Mouse (Mus musculus): ENCODE data around the gene Ndrg3.
"Not testable (repeated sequence)": the region's sequence is repeated elsewhere in the genome, so short reads cannot be mapped to it uniquely, and the experiment has no call there.

Gene Ndrg3

GRCm38 (mm10) chr2:156998263-156998662 lies 6.4 kb upstream of the Ndrg3 start:
- DNase-seq (ENCODE audit: low read depth), result no peak

GRCm38 (mm10) chr2:156996576-156996975 lies 4.7 kb upstream of the Ndrg3 start:
- peak; percentile 78 for DNase-seq (ENCODE audit: low read depth)

GRCm38 (mm10) chr2:156990727-156991431 lies 977 bp downstream of the Ndrg3 start:
- DNase-seq (ENCODE audit: low read depth), result peak; percentile 42

DNA sequence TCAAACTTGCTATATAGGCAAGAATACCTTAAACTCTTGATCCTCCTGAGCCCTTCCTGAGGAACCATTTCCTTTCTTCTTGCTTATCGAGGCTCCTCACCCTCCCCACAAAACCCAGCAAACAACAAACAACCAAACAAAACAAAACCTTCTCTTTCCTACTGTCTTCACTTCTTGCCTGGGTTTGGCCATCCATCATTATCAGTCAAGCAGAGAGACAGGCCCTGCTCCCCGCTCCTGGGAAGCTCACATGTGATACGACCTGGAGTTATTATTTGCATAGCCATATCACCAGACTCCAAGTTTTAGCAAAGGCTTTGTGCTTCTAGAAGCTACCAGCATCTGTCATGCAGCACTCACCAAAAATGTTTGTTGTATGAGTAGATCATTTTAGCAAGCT lies 4.5 kb downstream of the Ndrg3 start:
- DNase-seq (ENCODE audit: low read depth), result no peak

DNA sequence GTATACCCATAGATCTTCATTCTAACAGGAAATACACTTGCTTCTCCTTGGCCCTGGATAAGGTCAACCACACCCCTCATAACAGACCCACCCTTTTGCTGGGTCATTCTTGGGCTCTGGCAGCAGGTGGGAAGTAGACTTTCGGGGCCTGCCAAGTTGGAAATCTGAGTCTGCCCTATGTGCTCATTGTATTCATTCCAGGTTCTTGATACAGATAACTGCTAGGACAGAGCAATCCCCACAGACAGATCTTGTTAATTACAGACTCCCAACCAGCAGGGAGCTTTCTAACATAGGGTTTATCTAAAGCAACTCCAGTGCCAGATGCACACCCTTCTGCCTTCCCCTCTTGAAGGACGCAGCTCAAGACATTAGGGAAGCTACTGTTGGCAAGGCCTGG lies 9.0 kb downstream of the Ndrg3 start:
- no peak for DNase-seq (ENCODE audit: low read depth)

- DNase-seq (ENCODE audit: low read depth), result no peak
Measured at GRCm38 (mm10) chr2:156981291-156981690, 10.6 kb downstream of the Ndrg3 start.

GRCm38 (mm10) chr2:156980059-156980458 lies 11.8 kb downstream of the Ndrg3 start:
- no peak for DNase-seq (ENCODE audit: low read depth)

- DNase-seq (ENCODE audit: low read depth), result no peak
Measured at GRCm38 (mm10) chr2:156976711-156977110, 15.1 kb downstream of the Ndrg3 start.

DNA sequence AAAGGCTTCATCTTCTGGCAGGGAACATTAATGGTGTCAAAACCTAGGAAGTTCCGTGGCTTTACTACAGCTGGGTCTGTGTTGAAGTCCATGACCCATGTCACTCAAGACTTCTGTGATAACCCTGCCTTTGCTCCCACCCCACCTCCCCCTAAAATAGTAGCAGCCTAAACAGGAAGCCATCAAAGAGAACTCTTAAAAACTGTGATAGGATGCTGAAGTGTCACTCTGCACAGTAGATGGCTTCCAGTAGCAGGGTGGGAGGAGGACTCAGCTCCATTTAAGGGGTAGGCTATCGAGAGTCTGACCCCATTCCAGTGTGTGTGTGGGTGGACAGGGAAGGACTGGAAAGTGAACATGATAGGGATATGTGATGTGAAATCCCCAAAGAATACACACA lies 16.9 kb downstream of the Ndrg3 start:
- peak; percentile 61 for DNase-seq (ENCODE audit: low read depth)

DNA sequence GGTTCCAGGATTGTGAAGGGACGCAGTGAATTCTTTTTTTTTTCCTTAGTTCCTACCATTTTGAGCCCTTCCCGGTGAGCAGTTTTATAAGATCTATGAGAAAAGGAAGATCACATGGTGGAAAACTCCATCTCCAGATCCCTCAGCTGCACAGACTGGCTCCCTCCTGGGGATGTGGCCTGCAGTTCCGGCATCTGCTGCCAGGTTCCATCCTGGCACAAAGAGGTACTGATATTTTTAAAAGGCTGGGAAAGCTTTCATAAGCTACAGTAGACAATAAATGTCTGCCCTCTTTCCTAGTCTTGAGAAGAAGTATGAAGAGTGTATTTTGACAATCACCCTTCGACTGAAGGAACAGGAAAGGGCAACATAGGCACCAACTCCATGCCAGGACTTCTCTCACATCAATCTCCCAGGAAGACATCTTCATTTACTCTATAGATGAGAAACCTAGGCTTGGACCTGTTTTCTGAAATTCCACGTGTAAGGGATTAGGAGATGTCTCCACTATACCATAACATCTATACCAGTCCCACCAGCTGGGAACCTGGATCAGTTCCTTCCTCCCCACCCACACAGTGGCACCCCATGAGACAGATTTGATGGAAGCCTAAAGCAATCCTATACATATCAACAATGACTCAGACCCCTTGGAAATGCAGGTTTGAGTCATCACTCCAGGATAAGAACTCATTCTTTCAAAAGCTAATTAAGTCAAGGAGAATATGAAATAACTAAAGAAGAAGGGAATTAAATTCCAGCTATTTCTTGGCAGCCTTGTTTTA lies 18.3 kb downstream of the Ndrg3 start:
- DNase-seq (ENCODE audit: low read depth), result no peak

- peak; percentile 77 for DNase-seq (ENCODE audit: low read depth)
Measured at GRCm38 (mm10) chr2:156970253-156970652, 21.6 kb downstream of the Ndrg3 start.

- DNase-seq (ENCODE audit: low read depth), result no peak
Measured at GRCm38 (mm10) chr2:156968501-156968900, 23.4 kb downstream of the Ndrg3 start.

DNA sequence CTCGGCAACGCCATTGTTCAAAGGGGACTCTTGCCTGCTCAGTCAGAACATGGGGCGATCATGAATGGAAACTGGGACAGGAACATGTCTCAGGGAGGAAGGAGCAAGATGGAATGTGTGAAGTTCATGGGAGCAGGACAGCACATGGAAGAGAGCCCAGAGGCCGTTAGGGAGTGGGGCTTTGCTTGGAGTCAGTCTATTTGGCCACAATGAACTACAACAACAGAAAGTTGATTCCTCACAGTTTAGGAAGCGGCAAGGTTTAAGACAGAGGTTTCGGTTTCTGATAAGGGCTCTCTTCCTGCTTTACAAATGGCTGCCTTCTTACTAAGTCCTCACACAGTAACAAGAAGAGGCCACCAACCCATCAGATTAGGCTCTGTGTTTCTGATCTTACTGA lies 24.5 kb downstream of the Ndrg3 start:
- DNase-seq (ENCODE audit: low read depth), result peak; percentile 67

DNA sequence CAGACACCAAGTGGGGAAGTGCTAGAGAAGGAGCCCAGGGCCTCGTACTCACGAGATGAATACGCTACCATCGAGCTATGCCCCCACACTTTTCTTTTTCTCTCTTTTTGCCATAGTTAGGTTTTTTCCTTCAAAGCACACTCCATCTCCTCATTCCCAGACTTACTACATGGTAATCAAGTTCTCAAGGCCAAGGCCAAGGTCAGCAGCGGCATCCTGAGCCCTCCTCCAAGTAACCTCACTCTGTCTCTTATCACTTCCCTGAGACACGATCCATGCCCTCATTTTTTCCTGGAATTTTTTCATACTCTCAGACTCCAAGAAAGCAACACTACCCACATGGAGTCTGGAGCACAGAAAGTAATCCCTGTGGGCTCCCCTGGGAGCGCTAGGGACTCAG lies 28.0 kb downstream of the Ndrg3 start:
- DNase-seq (ENCODE audit: low read depth), result no peak

- no peak for DNase-seq (ENCODE audit: low read depth)
Measured at GRCm38 (mm10) chr2:156958496-156959252, 33.2 kb downstream of the Ndrg3 start.

DNA sequence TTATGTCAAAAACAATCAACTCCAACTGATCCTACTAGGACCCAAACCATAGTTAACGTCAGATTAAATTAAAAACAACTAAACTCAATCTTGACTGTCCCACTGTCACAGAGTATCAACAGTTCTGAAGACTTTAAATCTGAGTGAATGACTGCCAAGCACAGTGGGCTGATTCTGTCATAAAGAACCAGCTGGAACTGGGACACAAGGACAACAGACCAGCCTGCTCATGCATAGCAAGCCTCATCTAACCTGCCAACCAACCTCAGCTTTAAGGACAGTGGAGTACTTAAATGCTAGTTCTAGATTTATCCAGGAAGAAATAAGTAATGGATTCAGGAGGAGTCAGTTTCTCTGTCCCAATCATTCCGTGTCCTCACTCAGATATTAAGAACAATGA lies 34.8 kb downstream of the Ndrg3 start:
- no peak for DNase-seq (ENCODE audit: low read depth)

DNA sequence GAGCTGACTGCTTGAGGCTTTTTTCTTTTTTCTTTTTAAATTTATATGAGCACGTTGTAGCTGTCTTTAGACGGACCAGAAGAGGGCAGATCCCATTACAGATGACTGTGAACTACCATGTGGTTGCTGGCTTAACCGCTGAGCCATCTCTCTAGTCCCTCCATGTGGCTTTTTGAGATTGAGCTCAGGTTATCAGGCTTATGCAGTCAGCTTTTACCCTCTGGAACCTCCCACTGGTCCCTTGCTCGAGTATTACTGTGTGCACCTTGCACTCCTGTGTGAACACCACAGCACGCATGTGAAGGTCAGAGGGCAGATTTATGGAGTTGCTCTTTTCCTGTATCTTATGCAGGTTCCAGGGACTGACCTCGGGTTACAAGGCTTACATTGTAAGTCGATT lies 35.5 kb downstream of the Ndrg3 start:
- no peak for DNase-seq (ENCODE audit: low read depth)

GRCm38 (mm10) chr2:156954463-156954862 lies 37.4 kb downstream of the Ndrg3 start:
- no peak for DNase-seq (ENCODE audit: low read depth)

DNA sequence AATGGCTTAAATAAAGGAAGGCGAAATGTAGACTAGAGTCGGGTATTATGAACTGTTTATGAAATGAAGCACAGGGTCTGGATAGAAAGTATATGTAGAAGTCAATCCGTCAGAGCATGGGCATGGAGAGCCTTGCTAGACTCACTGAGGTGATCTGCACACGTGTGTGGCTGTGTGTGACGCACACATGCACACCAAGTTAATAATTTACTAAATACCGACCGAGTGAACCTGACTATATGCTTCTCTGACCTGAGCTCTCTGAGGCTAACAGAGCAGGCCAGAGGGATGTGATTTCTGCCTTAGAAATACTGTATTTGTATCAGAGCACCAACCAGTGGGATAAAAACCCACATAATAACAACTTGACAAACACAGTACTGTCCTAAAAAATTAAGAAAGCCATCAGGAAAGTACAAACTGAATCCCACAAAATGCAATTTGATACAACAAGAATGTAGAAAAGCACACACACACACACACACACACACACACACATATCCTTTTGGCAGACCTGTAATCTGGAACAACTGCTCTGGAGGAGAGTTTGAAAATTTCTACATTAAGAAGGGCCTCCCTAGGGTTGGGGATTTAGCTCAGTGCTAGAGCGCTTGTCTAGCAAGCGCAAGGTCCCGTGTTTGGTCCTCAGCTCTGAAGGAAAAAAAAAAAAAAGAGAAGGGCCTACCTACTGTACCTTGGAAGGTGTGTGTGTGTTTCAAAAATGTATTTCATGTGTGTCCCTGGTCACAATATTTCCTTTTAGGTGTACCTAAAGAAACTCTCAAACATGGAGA lies 40.4 kb downstream of the Ndrg3 start:
- DNase-seq (ENCODE audit: low read depth), result no peak

DNA sequence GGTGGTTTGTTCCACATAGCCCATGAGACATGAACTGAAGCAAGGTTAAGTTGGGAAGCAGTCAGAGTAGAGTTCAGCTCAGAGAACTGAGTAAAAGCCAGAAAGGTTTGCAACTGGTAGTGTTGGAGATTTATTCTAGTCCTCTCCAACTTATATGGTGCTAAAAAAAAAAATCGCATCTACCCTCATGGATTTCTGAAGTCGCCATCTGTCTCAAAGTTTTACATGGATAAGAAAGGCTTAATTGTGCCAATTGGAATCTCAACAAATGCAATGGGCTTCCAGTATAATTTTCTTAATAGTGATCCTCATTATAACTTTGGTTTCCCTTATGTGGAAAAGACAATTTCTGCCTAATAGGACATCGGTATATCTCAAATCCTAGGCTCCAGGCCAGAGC lies 41.0 kb downstream of the Ndrg3 start:
- DNase-seq (ENCODE audit: low read depth), result no peak

DNA sequence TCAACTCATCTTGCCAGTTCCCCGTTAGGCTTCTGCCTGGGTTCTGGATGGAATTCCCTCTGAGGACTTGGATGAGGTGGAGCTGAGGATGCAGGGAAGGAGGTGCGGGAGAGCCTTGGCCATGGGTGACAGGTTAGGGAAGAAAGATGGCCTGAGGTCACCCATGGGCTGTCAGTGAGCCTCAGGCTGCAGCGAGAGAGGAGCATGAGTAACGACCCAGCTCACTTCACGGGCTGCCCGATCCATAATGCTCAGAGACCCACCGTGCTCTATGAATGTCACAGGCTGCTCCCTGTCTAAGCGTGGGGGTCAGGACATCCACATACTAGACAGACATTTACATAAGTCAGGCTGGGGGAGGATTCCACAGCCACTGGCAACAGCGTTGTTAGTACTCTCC lies 50.3 kb downstream of the Ndrg3 start:
- not testable (repeated sequence) for DNase-seq (ENCODE audit: low read depth)

- DNase-seq (ENCODE audit: low read depth), result not testable (repeated sequence)
Measured at GRCm38 (mm10) chr2:156939926-156940325, 51.9 kb downstream of the Ndrg3 start.
